Mouse (Mus musculus) liver, adult 2 months (tissue): ENCODE results near the gene Lrrc55. TPM values are rescaled to one million over a fixed set of nuclear protein-coding genes. Genes with fewer than 3 reads are reported as not detected.
A peak's percentile ranks its signal among the peaks of the same experiment; 100 is the strongest.
"Not testable (repeated sequence)": the region's sequence is repeated elsewhere in the genome, so short reads cannot be mapped to it uniquely, and the experiment has no call there.

Experiments
- DNase-seq: peaks from one replicate; pipeline ENCODE4 v3.0.0-alpha.2; 2011; ENCODE audit warnings: low read depth, low spot score; ENCODE audit errors: extremely low read depth
- H3K27ac ChIP-seq: fragments of 200-500 bp; replicated peaks from 2 replicates; pipeline ENCODE4 v1.5.1; 2012; ENCODE audit warnings: low read depth, mild to moderate bottlenecking, control low read depth, inconsistent platforms, low read length; ENCODE audit not compliant: insufficient read depth
- H3K27me3 ChIP-seq: fragments of 200-500 bp; 2 replicates; pipeline ENCODE4 v1.6.1; 2012; ENCODE audit warnings: mild to moderate bottlenecking, moderate library complexity, low read length, inconsistent platforms; ENCODE audit not compliant: control insufficient read depth, insufficient read depth
- H3K36me3 ChIP-seq: fragments of 200-500 bp; 2 replicates; pipeline ENCODE4 v1.6.1; 2012; ENCODE audit warnings: low read length, inconsistent platforms; ENCODE audit not compliant: control insufficient read depth, insufficient read depth
- H3K4me1 ChIP-seq: fragments of 200-500 bp; 2 replicates; pipeline ENCODE4 v1.6.1; 2011; ENCODE audit warnings: low read length; ENCODE audit not compliant: control insufficient read depth, insufficient read depth
- H3K4me3 ChIP-seq: fragments of 200-500 bp; 2 replicates; pipeline ENCODE4 v1.5.1; 2011; ENCODE audit warnings: low read depth, mild to moderate bottlenecking, control low read depth, low read length, moderate library complexity; ENCODE audit not compliant: insufficient read depth
- H3K79me2 ChIP-seq: fragments of 200-500 bp; 2 replicates; pipeline ENCODE4 v1.6.1; 2012; ENCODE audit warnings: inconsistent platforms, mild to moderate bottlenecking, low read length, moderate library complexity; ENCODE audit not compliant: control insufficient read depth, insufficient read depth
- H3K9ac ChIP-seq: fragments of 200-500 bp; 2 replicates; pipeline ENCODE4 v1.6.1; 2012; ENCODE audit warnings: low read depth, mild to moderate bottlenecking, control low read depth, inconsistent platforms, low read length
- CTCF ChIP-seq: fragments of 200-500 bp; IDR thresholded peaks from 2 replicates; pipeline ENCODE4 v1.5.1; 2011; ENCODE audit warnings: low read depth, low read length, control low read depth
- POLR2A ChIP-seq: fragments of 200-500 bp; IDR thresholded peaks from 2 replicates; pipeline ENCODE4 v1.6.1; 2011; ENCODE audit warnings: low read length, control low read depth; ENCODE audit not compliant: insufficient read depth; ENCODE audit errors: extremely low read depth
- WGBS: fragments of 180-500 bp; shearing (Covaris S2); methylation state at CpG from one replicate; pipeline ENCODE4 v1.1.7; 2018; 5-methylcytosine and 5-hydroxymethylcytosine counted together
- polyA plus RNA-seq: library from polyadenylated mRNA; depleted of rRNA; stranded (reverse); fragments of >200 nt; gene quantifications from 2 replicates; pipeline ENCODE4 v1.2.3, GENCODE M21; 2012; rRNA removed
- total RNA-seq: library from RNA; depleted of rRNA; stranded (reverse); fragments of >200 nt; gene quantifications from 2 replicates; pipeline ENCODE4 v1.2.3, GENCODE M21; 2014; rRNA removed

The Lrrc55 gene
- total RNA-seq (0.07 TPM in 1 of 2 replicates, not detected in the other), polyA plus RNA-seq (not detected in 2 replicates)

DNA sequence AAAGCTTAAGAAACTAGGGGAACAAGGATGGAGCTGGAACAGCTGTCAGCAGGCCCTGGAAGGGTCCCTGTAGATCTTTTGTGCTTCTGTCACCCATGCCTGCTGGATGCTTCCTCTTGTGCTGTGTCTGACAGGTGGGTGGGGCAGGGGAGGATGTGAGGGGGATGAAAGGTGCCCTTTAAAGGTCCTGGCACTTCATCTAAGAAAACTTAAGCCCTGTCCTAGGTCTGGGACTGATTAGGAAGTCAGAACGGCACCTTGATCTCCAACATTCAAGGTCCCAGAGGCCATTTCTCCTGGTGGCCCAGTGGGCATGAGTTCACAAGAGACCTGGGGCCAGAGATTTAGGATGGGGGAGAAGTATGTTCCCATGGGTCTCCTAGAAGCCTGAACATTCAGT is at the start of gene Lrrc55:
Gene Lrrc55 (minus strand): TSS at position 297 of the 400 bp plus-strand sequence.
- Histone ChIP-seq H3K9ac (no peak within 1 kb of the TSS), H3K27ac (no peak within 1 kb of the TSS), H3K27me3 (no peaks in the 10 kb centered on the region), H3K79me2 (no peaks in the 10 kb centered on the region), H3K4me1 (no peaks in the 10 kb centered on the region), H3K4me3 (no peak within 1 kb of the TSS), H3K36me3 (no peaks in the 10 kb centered on the region)
- WGBS: 90% methylated on average over 1 of the region's 1 CpGs
- DNase-seq: no peak
- TF ChIP-seq POLR2A: no peak
- no peak for TF ChIP-seq CTCF

DNA sequence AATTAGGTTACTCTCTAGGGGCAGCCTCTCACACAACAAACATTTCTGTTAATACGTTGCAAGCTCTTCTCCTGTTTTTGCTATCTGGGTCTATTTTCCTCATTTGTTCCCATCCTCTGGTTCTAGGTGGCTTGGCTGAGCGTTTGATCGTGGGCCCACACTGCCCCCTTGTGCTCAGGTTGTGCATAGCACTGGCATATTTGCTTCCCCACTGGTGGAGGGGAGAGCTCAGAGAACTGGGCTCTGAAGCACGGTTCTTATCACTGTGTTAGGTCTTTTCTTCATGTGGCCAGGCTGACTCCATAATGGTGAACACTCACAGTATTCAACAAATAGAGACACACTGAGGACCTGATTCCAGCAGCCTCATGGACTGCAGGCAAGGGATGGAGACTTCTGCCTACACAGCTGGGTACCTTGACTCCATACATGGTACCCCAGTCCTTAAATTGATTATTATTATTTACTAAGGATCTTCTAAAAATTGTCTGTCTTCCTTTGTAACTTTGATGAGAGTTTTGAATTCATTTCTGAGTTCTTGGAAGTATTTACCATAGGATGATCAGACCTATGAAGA is 49.6 kb upstream of the Lrrc55 start:
- no peak overlapping the region for H3K4me3 ChIP-seq
- no peak overlapping the region for H3K27ac ChIP-seq
- H3K9ac ChIP-seq: no peak overlapping the region
- TF ChIP-seq CTCF: peak; percentile 99
- TF ChIP-seq POLR2A: no peak
- DNase-seq: peak; percentile 17
- no peaks in the 10 kb centered on the region for H3K36me3 ChIP-seq
- no peaks in the 10 kb centered on the region for H3K79me2 ChIP-seq
- peaks cover 4% of the 10 kb centered on the region for H3K4me1 ChIP-seq
- 7% methylated on average over 4 of the region's 4 CpGs for WGBS
- H3K27me3 ChIP-seq: no peaks in the 10 kb centered on the region

DNA sequence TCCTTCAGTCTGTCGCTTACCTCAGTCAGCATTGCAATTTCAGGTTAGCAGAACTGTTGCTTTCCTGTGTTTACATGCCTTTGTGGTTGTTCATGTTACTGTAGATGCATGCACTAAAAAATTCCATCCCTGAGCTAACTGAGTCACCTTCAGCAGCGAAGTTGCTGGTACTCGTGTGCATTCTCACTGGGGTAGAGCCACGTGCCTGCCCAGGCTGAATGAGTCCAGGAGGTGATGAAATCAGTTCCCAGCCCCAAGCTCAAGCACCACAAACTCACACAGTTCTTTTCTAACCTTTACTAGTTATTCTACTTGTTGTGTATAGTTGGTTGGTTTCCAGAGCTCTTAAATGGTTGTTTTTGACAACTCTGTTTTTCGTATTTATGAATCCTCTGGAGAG is 48.7 kb upstream of the Lrrc55 start:
- no peaks in the 10 kb centered on the region for H3K79me2 ChIP-seq
- H3K9ac ChIP-seq: no peak overlapping the region
- H3K27me3 ChIP-seq: no peaks in the 10 kb centered on the region
- no peak overlapping the region for H3K27ac ChIP-seq
- no peak for TF ChIP-seq CTCF
- no peak for TF ChIP-seq POLR2A
- peaks cover 4% of the 10 kb centered on the region for H3K4me1 ChIP-seq
- H3K36me3 ChIP-seq: no peaks in the 10 kb centered on the region
- H3K4me3 ChIP-seq: no peak overlapping the region
- 91% methylated on average over 5 of the region's 5 CpGs for WGBS
- no peak for DNase-seq

DNA sequence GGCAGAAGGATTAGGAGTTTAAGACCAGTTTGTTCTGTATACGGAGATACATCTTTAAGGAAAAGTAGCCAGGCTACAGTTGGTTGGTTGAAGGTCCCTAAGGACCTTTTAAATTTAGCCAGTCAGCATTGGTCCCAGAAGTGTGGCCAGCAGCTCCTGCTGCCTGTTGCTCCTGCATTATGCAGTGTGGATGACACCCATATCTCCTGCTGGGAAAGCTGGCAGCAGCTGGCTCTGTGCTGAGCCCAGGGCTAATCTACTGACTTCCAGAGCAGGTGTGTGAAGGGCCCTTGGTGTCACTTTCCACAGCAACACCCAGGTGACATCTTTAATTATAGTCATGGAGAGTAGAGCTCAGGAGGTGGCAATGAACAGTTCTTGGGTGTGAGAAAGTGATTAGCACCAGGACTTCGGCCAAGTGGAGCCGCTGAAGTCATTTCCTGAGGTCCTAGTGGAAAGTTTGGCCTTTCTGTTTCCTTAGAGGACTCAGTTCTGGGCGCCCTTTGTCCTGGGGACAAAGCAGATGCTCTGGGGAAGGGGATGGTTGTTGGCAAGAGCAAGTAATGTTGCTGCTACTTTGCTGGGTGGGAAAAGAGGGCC is 41.2 kb upstream of the Lrrc55 start:
- H3K27ac ChIP-seq: no peak overlapping the region
- WGBS: 39% methylated on average over 4 of the region's 4 CpGs
- no peak overlapping the region for H3K9ac ChIP-seq
- H3K4me3 ChIP-seq: no peak overlapping the region
- no peak for DNase-seq
- no peaks in the 10 kb centered on the region for H3K4me1 ChIP-seq
- no peaks in the 10 kb centered on the region for H3K36me3 ChIP-seq
- H3K79me2 ChIP-seq: no peaks in the 10 kb centered on the region
- H3K27me3 ChIP-seq: no peaks in the 10 kb centered on the region
- TF ChIP-seq CTCF (no peak), POLR2A (no peak)

DNA sequence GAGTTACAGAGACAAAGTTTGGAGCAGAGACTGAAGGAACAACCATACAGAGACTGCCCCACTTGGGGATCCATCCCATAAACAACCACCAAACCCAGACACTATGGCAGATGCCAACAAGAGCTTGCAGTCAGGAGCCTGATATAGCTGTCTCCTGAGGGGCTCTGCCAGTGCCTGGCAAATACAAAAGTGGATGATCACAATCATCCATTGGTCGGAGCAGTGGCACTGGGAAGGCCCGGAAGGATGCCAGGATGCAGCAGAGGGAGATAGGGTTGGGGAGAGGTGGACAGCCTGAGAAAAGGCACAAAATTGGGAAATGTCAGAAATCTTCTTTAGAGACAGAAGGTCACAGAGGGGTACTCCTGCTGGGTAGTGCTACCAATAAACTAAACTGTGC is 40.2 kb upstream of the Lrrc55 start:
- H3K36me3 ChIP-seq: not testable (repeated sequence)
- WGBS: 93% methylated on average over 2 of the region's 2 CpGs

DNA sequence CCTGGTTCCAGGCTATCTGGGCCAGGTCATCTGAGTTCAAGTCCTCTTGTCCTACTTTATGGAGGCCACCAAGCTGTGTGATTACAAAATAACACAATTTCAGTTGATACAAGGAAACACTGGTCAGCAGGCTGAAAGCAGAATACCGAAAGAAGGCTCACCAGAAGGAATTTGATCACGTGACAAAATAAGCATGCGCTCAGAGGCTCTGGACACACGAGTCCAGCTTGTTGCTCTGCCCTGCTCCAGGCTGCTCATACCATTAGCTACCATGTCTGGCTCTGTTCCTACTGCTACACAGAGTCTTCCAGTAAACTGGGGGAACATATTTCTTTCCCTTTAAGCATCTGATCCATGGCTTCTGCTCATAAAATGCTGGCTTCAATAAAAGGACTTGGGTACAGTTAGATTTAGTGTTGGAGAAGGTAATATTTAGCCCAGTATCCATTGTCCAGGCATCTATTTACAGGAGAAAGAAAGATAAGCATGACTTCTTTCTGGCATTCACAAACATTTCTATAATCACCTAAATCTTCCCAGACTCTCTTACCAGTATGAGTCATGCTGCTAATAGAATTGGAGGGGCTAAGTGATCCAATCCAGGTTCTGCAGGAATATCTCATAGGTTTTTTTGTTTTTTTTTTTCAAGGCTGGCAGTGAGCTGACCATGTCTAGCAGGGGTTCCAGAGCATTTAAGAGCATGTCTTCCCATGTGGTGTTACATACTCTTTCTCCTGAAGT is 33.9 kb upstream of the Lrrc55 start:
- Histone ChIP-seq H3K79me2 (no peaks in the 10 kb centered on the region), H3K27ac (no peak overlapping the region), H3K36me3 (no peaks in the 10 kb centered on the region), H3K4me3 (no peak overlapping the region), H3K27me3 (no peaks in the 10 kb centered on the region), H3K9ac (no peak overlapping the region), H3K4me1 (no peaks in the 10 kb centered on the region)
- WGBS: 71% methylated on average over 4 of the region's 4 CpGs
- no peak for DNase-seq
- TF ChIP-seq CTCF (no peak), POLR2A (no peak)

More for the DNA sequence above, 40.2 kb upstream of the Lrrc55 start:
- H3K4me3 ChIP-seq, DNase-seq, H3K27me3 ChIP-seq, H3K4me1 ChIP-seq, H3K27ac ChIP-seq, H3K79me2 ChIP-seq, H3K9ac ChIP-seq: not testable (repeated sequence)
